Mouse (Mus musculus) gastrocnemius, adult 2 months (tissue): ENCODE results near the gene Hs3st3a1. TPM values are rescaled to one million over a fixed set of nuclear protein-coding genes. Genes with fewer than 3 reads are reported as not detected.

ENCODE experiments used
- DNase-seq: peaks from one replicate; pipeline ENCODE4 v3.0.0; 2022
- H3K27ac ChIP-seq: fragments of 200-600 bp; 2 replicates; pipeline ENCODE4 v1.8.1; 2022; ENCODE audit warnings: mild to moderate bottlenecking
- H3K4me3 ChIP-seq: fragments of 200-600 bp; 2 replicates; pipeline ENCODE4 v1.8.1; 2022; ENCODE audit warnings: mild to moderate bottlenecking, moderate library complexity
- CTCF ChIP-seq: fragments of 200-600 bp; IDR thresholded peaks from 2 replicates; pipeline ENCODE4 v1.8.1; 2022; ENCODE audit warnings: antibody characterized with exemption, mild to moderate bottlenecking, moderate library complexity
- intact Hi-C: fragments of 180-260 bp; cut with DNase I; formaldehyde crosslinking; loops from one replicate; pipeline ENCODE4 v1.15.1; 2025
- total RNA-seq, 2 experiments: library from RNA; stranded (reverse); gene quantifications; 2 replicates each; pipeline ENCODE4 v1.2.3; 2021

Hs3st3a1 gene
- total RNA-seq, 2 experiments from 2014 or later, result 0.13 to 0.25 TPM

DNA sequence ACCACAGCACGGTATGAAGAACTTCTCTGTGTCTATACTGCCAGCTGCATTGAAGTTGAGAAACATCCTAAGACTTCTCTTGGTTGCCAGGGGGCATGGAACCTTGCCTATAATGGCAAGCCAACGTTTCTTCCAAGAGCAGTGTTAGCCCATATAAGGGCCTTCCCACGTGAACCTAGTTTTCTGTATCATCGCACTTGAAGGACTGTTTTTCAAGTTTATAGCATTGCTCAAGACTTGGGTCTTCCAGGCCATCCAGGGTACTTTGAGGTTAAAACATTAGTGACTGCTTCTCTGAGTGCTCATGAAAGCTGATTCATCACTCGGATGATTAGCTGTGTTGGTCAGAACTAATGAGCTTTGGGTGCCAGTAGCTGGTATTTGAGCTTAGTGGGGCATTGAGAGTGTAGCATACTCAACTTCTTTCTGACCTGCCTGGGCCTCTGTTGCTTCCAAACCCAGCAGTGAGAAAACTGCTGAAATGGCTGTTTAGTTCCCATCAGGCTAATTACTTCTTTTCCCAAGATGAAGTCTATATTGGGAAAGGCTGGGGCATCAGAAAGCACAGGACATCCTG, 65.5 kb downstream of the Hs3st3a1 start:
- TF ChIP-seq CTCF, result no peak
- no peak overlapping the region for H3K27ac ChIP-seq
- intact Hi-C loops, result no loop called here

DNA sequence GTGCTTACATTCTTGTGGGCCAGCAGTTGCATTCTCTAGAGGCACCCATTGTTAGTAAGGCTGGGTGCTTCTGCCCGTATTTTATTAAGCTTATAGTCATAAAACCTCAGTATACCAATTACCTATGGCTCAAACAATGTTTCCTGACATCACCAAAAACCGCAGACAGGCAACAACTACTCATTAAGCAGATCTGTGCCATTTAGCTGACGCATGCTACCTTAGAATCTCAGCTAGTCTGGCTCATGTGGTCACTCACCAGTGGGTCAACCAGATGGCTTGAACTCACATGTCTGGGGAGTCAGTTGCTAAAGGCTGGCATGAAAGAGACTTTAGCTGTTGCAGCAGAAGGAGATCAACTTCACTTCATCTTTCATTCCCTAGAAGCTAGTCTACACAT, 67.9 kb downstream of the Hs3st3a1 start:
- Histone ChIP-seq H3K27ac (no peak overlapping the region), H3K4me3 (no peak overlapping the region)
- no peak for TF ChIP-seq CTCF
- intact Hi-C loops, result no loop called here
- no peak for DNase-seq

More for the DNA sequence above, 65.5 kb downstream of the Hs3st3a1 start:
- no peak for DNase-seq
- H3K4me3 ChIP-seq, result no peak overlapping the region

DNA sequence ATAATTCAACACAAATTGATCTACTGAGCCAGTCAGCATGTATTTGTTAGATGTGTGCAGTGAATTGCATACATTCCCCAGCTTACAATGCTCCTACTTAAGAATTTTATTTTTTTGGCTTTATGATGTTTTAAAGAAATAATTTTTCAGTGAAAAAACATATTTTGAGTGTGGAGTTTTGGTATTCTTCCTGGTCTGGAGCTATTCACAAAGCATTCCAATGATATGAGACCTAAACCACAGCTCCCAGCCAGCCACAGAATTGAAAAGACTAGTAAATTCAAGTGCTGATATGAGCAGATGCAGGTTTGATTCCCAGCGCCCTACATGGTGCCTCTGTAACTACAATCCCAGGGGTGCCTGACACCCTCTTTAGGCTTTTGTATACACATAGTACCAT, 70.8 kb downstream of the Hs3st3a1 start:
- no peak overlapping the region for H3K4me3 ChIP-seq
- DNase-seq, result no peak
- H3K27ac ChIP-seq, result no peak overlapping the region
- intact Hi-C loops, result loop anchor here (5.0 kb wide), 1 partner anchor 769 kb away; no protein-coding TSS in a partner anchor
- no peak for TF ChIP-seq CTCF

DNA sequence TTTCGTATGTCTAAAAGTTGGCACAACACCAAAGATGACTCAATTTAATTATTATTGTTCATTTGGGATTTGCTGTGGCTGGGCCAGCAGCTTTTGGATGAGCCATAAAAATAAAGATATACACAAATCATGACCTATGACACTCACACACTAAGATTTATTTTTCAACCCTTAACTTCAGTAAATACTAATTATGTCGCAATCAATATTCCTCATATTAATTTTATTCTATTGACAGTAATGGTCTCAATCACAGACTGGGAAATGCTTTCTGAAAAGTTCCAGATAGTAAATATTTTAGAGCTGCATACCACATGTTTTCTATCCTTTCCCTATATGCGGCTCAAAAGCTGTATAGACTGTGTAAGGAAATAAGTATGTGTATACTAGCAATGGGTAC, 71.9 kb downstream of the Hs3st3a1 start:
- no peak for TF ChIP-seq CTCF
- Histone ChIP-seq H3K4me3 (no peak overlapping the region), H3K27ac (no peak overlapping the region)
- DNase-seq, result no peak
- intact Hi-C loops, result loop anchor here (5.0 kb wide), 1 partner anchor 770 kb away; no protein-coding TSS in a partner anchor

DNA sequence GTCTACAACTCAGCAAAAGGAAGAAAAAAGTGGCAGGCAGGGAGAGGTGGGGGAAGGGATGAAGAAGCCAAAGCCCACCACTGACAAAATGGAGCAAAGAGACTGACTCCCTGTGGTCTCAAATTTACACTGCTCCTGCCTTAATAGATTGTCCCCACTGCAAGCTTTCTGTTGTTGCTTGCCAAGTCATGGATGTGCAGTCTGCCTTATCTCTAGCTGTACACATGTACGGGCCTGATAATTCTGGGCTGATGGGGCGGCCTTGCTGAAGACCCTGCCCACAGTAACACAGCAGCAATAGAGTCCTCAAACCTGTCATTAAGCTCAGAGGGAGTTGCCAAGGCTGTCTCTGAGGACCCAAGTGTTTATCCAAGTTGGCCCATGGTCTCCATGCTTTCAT, 74.0 kb downstream of the Hs3st3a1 start:
- H3K4me3 ChIP-seq, result no peak overlapping the region
- no peak for DNase-seq
- H3K27ac ChIP-seq, result no peak overlapping the region
- intact Hi-C loops, result loop anchor here (5.0 kb wide), 1 partner anchor 772 kb away; no protein-coding TSS in a partner anchor
- TF ChIP-seq CTCF, result no peak

GRCm38 (mm10) chr11:64512301-64512700, 77.2 kb downstream of the Hs3st3a1 start:
- intact Hi-C loops, result no loop called here
- no peak for TF ChIP-seq CTCF
- no peak overlapping the region for H3K4me3 ChIP-seq
- no peak for DNase-seq
- H3K27ac ChIP-seq, result no peak overlapping the region

- intact Hi-C loops, result no loop called here
- TF ChIP-seq CTCF, result no peak
- H3K27ac ChIP-seq, result no peak overlapping the region
- H3K4me3 ChIP-seq, result no peak overlapping the region
- DNase-seq, result no peak
Measured at GRCm38 (mm10) chr11:64513419-64513818, 78.3 kb downstream of the Hs3st3a1 start.

- no peak for TF ChIP-seq CTCF
- DNase-seq, result no peak
Measured at GRCm38 (mm10) chr11:64516712-64517589, 81.8 kb downstream of the Hs3st3a1 start.

GRCm38 (mm10) chr11:64518146-64518841, 83.2 kb downstream of the Hs3st3a1 start:
- no peak for DNase-seq
- Histone ChIP-seq H3K4me3 (no peak overlapping the region), H3K27ac (no peak overlapping the region)
- intact Hi-C loops, result no loop called here
- TF ChIP-seq CTCF, result no peak

More at GRCm38 (mm10) chr11:64516712-64517589, 81.8 kb downstream of the Hs3st3a1 start:
- H3K4me3 ChIP-seq, result no peak overlapping the region
- H3K27ac ChIP-seq, result peak overlapping the region; percentile 35
- intact Hi-C loops, result no loop called here

- intact Hi-C loops, result no loop called here
- no peak overlapping the region for H3K4me3 ChIP-seq
- no peak for TF ChIP-seq CTCF
- no peak for DNase-seq
- no peak overlapping the region for H3K27ac ChIP-seq
Measured at GRCm38 (mm10) chr11:64523993-64524570, 89.0 kb downstream of the Hs3st3a1 start.

- TF ChIP-seq CTCF, result no peak
- DNase-seq, result peak; percentile 25
- intact Hi-C loops, result no loop called here
Measured at GRCm38 (mm10) chr11:64537230-64537629, 102.1 kb downstream of the Hs3st3a1 start.

GRCm38 (mm10) chr11:64541866-64542265, 106.7 kb downstream of the Hs3st3a1 start:
- DNase-seq, result no peak
- H3K27ac ChIP-seq, result no peak overlapping the region
- intact Hi-C loops, result no loop called here
- TF ChIP-seq CTCF, result no peak
- H3K4me3 ChIP-seq, result no peak overlapping the region

More at GRCm38 (mm10) chr11:64537230-64537629, 102.1 kb downstream of the Hs3st3a1 start:
- Histone ChIP-seq H3K4me3 (no peak overlapping the region), H3K27ac (no peak overlapping the region)
